Mouse (Mus musculus): ENCODE results near the gene Anxa2.

The Anxa2 gene

DNA sequence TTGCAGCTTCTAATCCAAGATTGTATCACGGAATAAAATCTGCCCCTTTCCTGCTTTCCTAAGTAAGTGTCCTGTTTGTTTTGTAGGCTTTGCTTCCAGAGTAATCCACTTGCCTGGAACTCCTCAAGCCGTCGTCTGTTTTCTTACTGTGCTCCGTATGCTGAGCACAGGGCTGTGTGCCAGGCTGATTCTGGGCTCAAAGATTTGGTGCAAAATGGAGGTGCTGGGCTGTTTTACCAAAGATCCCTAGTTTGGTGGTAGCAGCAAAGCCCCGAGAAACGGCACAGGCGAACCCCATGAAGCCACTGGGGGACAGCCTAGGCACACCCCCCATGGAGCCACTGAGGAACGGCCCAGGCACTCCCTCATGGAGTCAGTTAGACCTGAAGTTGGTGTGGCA lies 60.8 kb downstream of the Anxa2 start:
- DNase-seq, result no peak

DNA sequence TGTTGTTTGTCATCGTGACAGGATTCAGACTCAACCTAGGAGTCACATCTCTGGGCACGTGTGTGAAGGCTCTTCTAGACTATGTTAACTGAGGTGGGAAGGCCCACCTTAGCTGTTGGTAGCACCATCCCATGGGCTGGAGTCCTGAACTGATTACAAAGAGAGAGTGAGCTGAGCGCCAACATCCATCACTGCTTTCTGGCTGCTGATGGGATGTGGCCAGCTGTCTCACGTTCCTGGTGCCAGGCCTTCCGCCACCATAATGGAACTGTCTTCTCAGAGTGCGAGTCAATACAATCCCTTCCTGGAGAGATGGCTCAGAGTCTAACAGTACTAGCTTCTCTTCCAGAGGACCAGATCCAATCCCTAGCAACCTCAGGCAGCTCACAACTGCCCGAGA lies 62.0 kb downstream of the Anxa2 start:
- no peak for DNase-seq

DNA sequence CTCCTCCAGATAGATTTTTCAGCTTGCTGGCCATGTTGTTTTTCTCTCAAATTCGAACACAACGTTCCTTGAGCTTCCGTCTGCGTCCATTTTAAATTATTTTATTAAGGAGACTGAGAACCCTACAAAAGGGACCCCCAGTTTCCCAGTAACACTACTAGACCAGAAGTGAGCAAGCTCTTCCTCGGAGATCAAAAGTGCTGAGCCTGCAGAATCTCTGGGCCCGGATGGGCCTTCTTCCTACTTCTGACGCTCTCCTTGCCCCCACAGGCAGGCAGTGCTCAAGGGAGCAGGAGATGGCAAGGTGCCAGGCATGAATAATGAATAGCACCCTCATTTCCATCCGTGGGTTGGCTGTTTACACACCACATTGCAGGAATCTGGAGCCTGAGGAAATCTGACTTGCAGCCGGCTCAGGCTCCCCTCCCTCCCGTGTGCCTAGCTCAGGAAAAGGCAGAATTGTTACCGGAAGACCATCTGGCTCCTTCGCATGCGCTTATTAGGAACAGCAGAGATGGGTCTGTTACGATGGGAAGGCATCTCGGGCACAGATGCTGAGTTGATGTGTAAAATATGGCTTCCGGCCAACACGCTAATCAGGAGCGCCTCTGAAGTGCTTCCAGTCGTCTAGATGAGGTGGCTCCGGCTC lies 64.1 kb downstream of the Anxa2 start:
- no peak for DNase-seq
